Mouse (Mus musculus): ENCODE measurements around the gene Dst. TPM values are rescaled to one million over a fixed set of nuclear protein-coding genes. Genes with fewer than 3 reads are reported as not detected.

The Dst gene
- polyA plus RNA-seq, 1 experiment from 2014 or later, result 63.1 TPM

DNA sequence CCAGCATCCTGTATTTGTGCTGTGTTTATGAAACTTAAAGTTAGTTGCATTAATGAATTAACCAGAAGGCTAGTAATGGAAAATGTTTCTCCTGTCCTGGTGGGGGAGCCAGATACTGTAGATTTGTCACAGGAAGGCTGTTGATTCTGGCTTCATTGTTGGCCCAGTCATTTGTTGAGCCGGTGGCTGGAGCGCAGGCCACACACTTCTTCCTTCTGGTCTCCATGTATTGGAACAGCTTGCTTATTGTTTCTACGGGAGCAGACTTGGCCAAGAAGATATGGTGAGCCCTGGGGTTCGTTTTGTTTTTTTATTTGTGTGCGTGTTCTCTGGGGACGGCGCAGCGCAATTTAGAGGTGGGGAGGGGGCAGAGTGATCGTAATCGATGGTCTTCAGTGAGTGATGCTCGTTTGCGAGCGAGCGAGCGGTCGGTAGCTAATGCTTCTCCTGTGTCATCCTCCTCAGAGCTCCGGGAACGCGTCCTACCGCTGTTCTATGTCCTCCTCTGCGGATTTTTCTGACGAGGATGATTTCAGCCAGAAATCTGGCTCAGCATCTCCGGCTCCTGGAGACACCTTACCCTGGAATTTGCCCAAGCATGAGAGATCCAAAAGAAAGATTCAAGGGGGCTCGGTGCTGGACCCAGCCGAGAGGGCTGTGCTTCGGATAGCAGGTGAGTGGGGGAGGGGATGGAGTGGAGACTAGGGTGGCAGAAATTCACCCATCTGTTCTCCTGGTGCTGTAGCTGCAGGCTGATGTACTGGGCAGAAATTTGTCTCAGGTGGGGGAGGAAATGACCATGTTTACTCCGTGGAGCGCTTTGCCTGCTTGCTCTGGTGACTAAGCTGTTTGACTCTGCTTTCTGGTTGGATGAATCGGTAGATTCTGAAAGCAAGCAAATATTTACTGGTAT is 98.0 kb downstream of the Dst start:
- peak overlapping the region; percentile 88 for H3K27ac ChIP-seq
- no peaks in the 10 kb centered on the region for H3K36me3 ChIP-seq (replicated peaks; ENCODE audit: control insufficient read depth, insufficient read depth)
- peak overlapping the region; percentile 75 for H3K4me2 ChIP-seq (replicated peaks)
- no peaks in the 10 kb centered on the region for H3K27me3 ChIP-seq (ENCODE audit: control insufficient read depth, insufficient read depth, low read length)
- H3K4me3 ChIP-seq (replicated peaks; ENCODE audit: low read length), result peak overlapping the region; percentile 65
- peak; percentile 85 for ATAC-seq (ENCODE audit: low FRiP score)
- H3K9ac ChIP-seq, result peak overlapping the region; percentile 79
- DNase-seq (ENCODE audit: low spot score), result peak; percentile 83
- under 1% methylated on average over 29 of the region's 29 CpGs for WGBS
- no peaks in the 10 kb centered on the region for H3K9me3 ChIP-seq (ENCODE audit: control insufficient read depth, low read length)
- H3K4me1 ChIP-seq (replicated peaks; ENCODE audit: control insufficient read depth, insufficient read depth, low read length), result peaks cover 38% of the 10 kb centered on the region

DNA sequence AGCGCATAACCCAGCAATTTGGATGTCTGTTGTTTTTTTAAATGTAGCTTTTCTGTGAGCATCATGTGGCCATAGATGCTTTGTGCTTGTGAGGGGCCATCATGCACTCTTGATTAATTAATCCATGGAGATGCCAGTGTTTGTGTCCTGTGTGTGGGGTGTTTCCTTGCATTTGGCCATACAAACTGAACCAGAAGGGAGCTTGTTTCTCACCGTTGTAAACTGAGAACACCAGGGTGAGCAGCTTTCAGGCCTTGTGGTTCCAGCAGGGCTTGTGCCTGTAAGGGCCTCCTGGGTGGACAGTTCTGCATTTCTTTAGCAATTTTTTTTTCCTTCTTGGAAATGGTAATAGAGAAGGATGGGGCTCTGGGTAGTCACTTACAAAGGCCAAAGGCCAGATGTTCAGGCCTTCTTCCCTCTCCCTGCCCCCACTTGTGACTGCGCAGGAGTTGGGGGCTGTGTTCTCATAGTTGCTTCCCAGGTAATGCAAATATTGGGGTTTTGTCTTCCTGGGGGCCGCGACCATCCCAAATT is 98.9 kb downstream of the Dst start:
- Histone ChIP-seq H3K27ac (peak overlapping the region; percentile 88), H3K9me3 (ENCODE audit: control insufficient read depth, low read length) (no peaks in the 10 kb centered on the region), H3K4me2 (replicated peaks) (peak overlapping the region; percentile 75), H3K9ac (peak overlapping the region; percentile 79), H3K4me3 (replicated peaks; ENCODE audit: low read length) (peak overlapping the region; percentile 65), H3K4me1 (replicated peaks; ENCODE audit: control insufficient read depth, insufficient read depth, low read length) (peaks cover 40% of the 10 kb centered on the region), H3K36me3 (replicated peaks; ENCODE audit: control insufficient read depth, insufficient read depth) (no peaks in the 10 kb centered on the region), H3K27me3 (ENCODE audit: control insufficient read depth, insufficient read depth, low read length) (no peaks in the 10 kb centered on the region)
- ATAC-seq (ENCODE audit: low FRiP score) (no peak), DNase-seq (ENCODE audit: low spot score) (no peak)
- 13% methylated on average over 5 of the region's 5 CpGs for WGBS

GRCm38 (mm10) chr1:34007379-34007778 is 99.4 kb downstream of the Dst start:
- peak overlapping the region; percentile 65 for H3K4me3 ChIP-seq (replicated peaks; ENCODE audit: low read length)
- H3K4me1 ChIP-seq (replicated peaks; ENCODE audit: control insufficient read depth, insufficient read depth, low read length), result peaks cover 45% of the 10 kb centered on the region
- H3K4me2 ChIP-seq (replicated peaks), result peak overlapping the region; percentile 75
- no peaks in the 10 kb centered on the region for H3K9me3 ChIP-seq (ENCODE audit: control insufficient read depth, low read length)
- no peaks in the 10 kb centered on the region for H3K36me3 ChIP-seq (replicated peaks; ENCODE audit: control insufficient read depth, insufficient read depth)
- no peaks in the 10 kb centered on the region for H3K27me3 ChIP-seq (ENCODE audit: control insufficient read depth, insufficient read depth, low read length)
- ATAC-seq (ENCODE audit: low FRiP score) (no peak), DNase-seq (ENCODE audit: low spot score) (no peak)
- peak overlapping the region; percentile 88 for H3K27ac ChIP-seq
- peak overlapping the region; percentile 79 for H3K9ac ChIP-seq
- WGBS, result 10% methylated on average over 4 of the region's 4 CpGs

- H3K36me3 ChIP-seq (replicated peaks; ENCODE audit: control insufficient read depth, insufficient read depth), result no peaks in the 10 kb centered on the region
- no peaks in the 10 kb centered on the region for H3K9me3 ChIP-seq (ENCODE audit: control insufficient read depth, low read length)
- peak; percentile 67 for DNase-seq (ENCODE audit: low spot score)
- H3K27ac ChIP-seq, result peak overlapping the region; percentile 84
- peak; percentile 78 for ATAC-seq (ENCODE audit: low FRiP score)
- peak overlapping the region; percentile 97 for H3K9ac ChIP-seq
- peaks cover 43% of the 10 kb centered on the region for H3K4me1 ChIP-seq (replicated peaks; ENCODE audit: control insufficient read depth, insufficient read depth, low read length)
- H3K4me2 ChIP-seq (replicated peaks), result peak overlapping the region; percentile 93
- WGBS, result 0% methylated on average over 46 of the region's 47 CpGs
- H3K4me3 ChIP-seq (replicated peaks; ENCODE audit: low read length), result peak overlapping the region; percentile 95
- H3K27me3 ChIP-seq (ENCODE audit: control insufficient read depth, insufficient read depth, low read length), result no peaks in the 10 kb centered on the region
Measured at GRCm38 (mm10) chr1:34011051-34011677, 103.1 kb downstream of the Dst start.

DNA sequence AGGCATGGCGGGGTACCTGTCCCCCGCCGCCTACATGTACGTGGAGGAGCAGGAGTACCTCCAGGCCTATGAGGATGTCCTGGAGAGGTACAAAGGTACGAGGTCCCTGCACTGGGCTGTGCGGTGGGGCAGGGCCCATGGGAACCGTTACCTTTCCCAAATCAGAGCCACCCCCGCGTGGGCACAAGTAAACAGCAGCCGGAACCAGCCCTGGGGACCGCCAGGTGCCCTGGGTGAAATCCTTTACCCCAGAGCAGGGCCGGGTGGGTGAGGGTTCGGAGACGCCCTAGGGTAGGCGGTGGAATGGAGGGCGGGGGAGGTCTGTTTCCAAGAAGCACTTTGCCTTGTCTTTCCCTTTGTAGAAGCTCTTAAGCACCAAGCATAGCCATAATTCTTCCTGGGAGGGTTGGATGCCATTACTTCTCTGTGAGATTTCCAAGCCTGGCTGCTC is 103.8 kb downstream of the Dst start:
- Histone ChIP-seq H3K9ac (peak overlapping the region; percentile 97), H3K36me3 (replicated peaks; ENCODE audit: control insufficient read depth, insufficient read depth) (no peaks in the 10 kb centered on the region), H3K27ac (peak overlapping the region; percentile 84), H3K4me1 (replicated peaks; ENCODE audit: control insufficient read depth, insufficient read depth, low read length) (peaks cover 38% of the 10 kb centered on the region), H3K4me2 (replicated peaks) (peak overlapping the region; percentile 93), H3K4me3 (replicated peaks; ENCODE audit: low read length) (peak overlapping the region; percentile 95), H3K27me3 (ENCODE audit: control insufficient read depth, insufficient read depth, low read length) (no peaks in the 10 kb centered on the region), H3K9me3 (ENCODE audit: control insufficient read depth, low read length) (no peaks in the 10 kb centered on the region)
- under 1% methylated on average over 16 of the region's 16 CpGs for WGBS
- peak; percentile 46 for DNase-seq (ENCODE audit: low spot score)
- peak; percentile 64 for ATAC-seq (ENCODE audit: low FRiP score)

DNA sequence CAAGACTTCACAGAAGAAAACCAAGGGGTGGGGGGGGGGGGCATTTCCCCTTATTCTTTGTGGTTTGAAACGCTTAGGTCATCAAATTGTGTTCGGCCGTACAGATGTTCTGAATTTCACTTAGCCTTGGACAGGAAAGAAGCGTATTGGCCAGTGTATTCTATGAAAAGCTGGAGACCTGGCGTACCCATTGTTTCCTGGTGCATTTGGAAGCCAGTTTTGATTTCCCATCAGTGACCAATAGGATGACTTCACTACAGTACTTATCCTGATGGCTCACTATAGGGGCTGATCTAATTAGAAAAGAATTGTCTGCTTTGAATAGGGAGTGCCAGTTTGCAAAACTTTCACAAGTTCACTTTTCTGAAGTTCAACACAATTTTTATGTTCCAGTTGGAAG is 105.5 kb downstream of the Dst start:
- H3K36me3 ChIP-seq (replicated peaks; ENCODE audit: control insufficient read depth, insufficient read depth), result no peaks in the 10 kb centered on the region
- no peak overlapping the region for H3K27ac ChIP-seq
- no peak overlapping the region for H3K4me3 ChIP-seq (replicated peaks; ENCODE audit: low read length)
- ATAC-seq (ENCODE audit: low FRiP score) (no peak), DNase-seq (ENCODE audit: low spot score) (no peak)
- H3K9me3 ChIP-seq (ENCODE audit: control insufficient read depth, low read length), result no peaks in the 10 kb centered on the region
- H3K4me2 ChIP-seq (replicated peaks), result peak overlapping the region; percentile 93; the same call in 1 of the 2 replicates
- 73% methylated on average over 5 of the region's 5 CpGs for WGBS
- peaks cover 22% of the 10 kb centered on the region for H3K4me1 ChIP-seq (replicated peaks; ENCODE audit: control insufficient read depth, insufficient read depth, low read length)
- no peaks in the 10 kb centered on the region for H3K27me3 ChIP-seq (ENCODE audit: control insufficient read depth, insufficient read depth, low read length)
- no peak overlapping the region for H3K9ac ChIP-seq

- no peaks in the 10 kb centered on the region for H3K9me3 ChIP-seq (ENCODE audit: control insufficient read depth, low read length)
- no peak overlapping the region for H3K4me2 ChIP-seq (replicated peaks)
- no peak overlapping the region for H3K4me3 ChIP-seq (replicated peaks; ENCODE audit: low read length)
- H3K27me3 ChIP-seq (ENCODE audit: control insufficient read depth, insufficient read depth, low read length), result no peaks in the 10 kb centered on the region
- H3K9ac ChIP-seq, result no peak overlapping the region
- DNase-seq (ENCODE audit: low spot score) (no peak), ATAC-seq (ENCODE audit: low FRiP score) (no peak)
- H3K36me3 ChIP-seq (replicated peaks; ENCODE audit: control insufficient read depth, insufficient read depth), result no peaks in the 10 kb centered on the region
- peaks cover 21% of the 10 kb centered on the region for H3K4me1 ChIP-seq (replicated peaks; ENCODE audit: control insufficient read depth, insufficient read depth, low read length)
- no peak overlapping the region for H3K27ac ChIP-seq
- 71% methylated on average over 15 of the region's 15 CpGs for WGBS
Measured at GRCm38 (mm10) chr1:34016780-34017179, 108.8 kb downstream of the Dst start.

GRCm38 (mm10) chr1:34017323-34017722 is 109.3 kb downstream of the Dst start:
- 88% methylated on average over 4 of the region's 4 CpGs for WGBS
- Histone ChIP-seq H3K36me3 (replicated peaks; ENCODE audit: control insufficient read depth, insufficient read depth) (no peaks in the 10 kb centered on the region), H3K9me3 (ENCODE audit: control insufficient read depth, low read length) (no peaks in the 10 kb centered on the region), H3K27ac (no peak overlapping the region), H3K4me1 (replicated peaks; ENCODE audit: control insufficient read depth, insufficient read depth, low read length) (peaks cover 16% of the 10 kb centered on the region), H3K4me3 (replicated peaks; ENCODE audit: low read length) (no peak overlapping the region), H3K27me3 (ENCODE audit: control insufficient read depth, insufficient read depth, low read length) (no peaks in the 10 kb centered on the region), H3K4me2 (replicated peaks) (no peak overlapping the region), H3K9ac (no peak overlapping the region)
- no peak for ATAC-seq (ENCODE audit: low FRiP score)
- no peak for DNase-seq (ENCODE audit: low spot score)

DNA sequence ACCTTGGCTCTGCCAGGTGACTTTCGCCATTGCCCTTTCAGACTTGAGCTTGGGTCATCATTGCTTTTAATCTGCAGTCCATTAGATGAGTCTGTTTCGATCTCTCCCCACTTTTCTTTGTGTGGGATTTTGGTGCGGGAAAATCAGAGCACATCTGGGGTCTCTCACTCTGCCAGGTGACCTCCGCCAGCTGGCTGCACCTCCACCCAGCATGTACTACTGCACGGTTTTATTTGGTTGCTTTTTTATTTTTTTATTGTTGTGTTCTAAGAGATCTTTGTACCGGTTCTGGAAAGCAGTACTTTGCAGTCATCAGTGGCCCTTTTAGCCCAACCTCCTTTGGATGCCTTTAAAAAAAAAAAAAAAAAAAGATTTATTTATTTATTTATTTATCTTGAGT is 112.6 kb downstream of the Dst start:
- Histone ChIP-seq H3K27me3 (ENCODE audit: control insufficient read depth, insufficient read depth, low read length) (no peaks in the 10 kb centered on the region), H3K27ac (no peak overlapping the region), H3K9me3 (ENCODE audit: control insufficient read depth, low read length) (no peaks in the 10 kb centered on the region), H3K36me3 (replicated peaks; ENCODE audit: control insufficient read depth, insufficient read depth) (no peaks in the 10 kb centered on the region), H3K9ac (no peak overlapping the region), H3K4me2 (replicated peaks) (no peak overlapping the region), H3K4me3 (replicated peaks; ENCODE audit: low read length) (no peak overlapping the region), H3K4me1 (replicated peaks; ENCODE audit: control insufficient read depth, insufficient read depth, low read length) (peaks cover 15% of the 10 kb centered on the region)
- ATAC-seq (ENCODE audit: low FRiP score) (no peak), DNase-seq (ENCODE audit: low spot score) (no peak)
- 80% methylated on average over 6 of the region's 6 CpGs for WGBS
